Mouse (Mus musculus) embryonic facial prominence, embryonic 14.5 days (tissue): ENCODE results near the gene Dpf1. TPM values are rescaled to one million over a fixed set of nuclear protein-coding genes. Genes with fewer than 3 reads are reported as not detected.

ENCODE experiments used
- ATAC-seq: fragments of 200-750 bp; cut with Nextera tagmentation; 2 replicates; pipeline ENCODE4 v1.8.0; 2017; ENCODE audit warnings: low read depth, moderate number of reproducible peaks, moderate TSS enrichment
- DNase-seq: peaks from one replicate; pipeline ENCODE4 v3.0.0-alpha.2; 2015; ENCODE audit warnings: low spot score
- H3K27ac ChIP-seq: fragments of 300-500 bp; sonication (generic); replicated peaks from 2 replicates; pipeline ENCODE4 v1.5.1; 2014; ENCODE audit warnings: low read depth, mild to moderate bottlenecking, low read length, moderate library complexity
- H3K27me3 ChIP-seq: fragments of 300-500 bp; sonication (generic); replicated peaks from 2 replicates; pipeline ENCODE4 v1.6.1; 2014; ENCODE audit warnings: low read length; ENCODE audit not compliant: control insufficient read depth, insufficient read depth
- H3K36me3 ChIP-seq: fragments of 300-500 bp; sonication (generic); 2 replicates; pipeline ENCODE4 v1.6.1; 2014; ENCODE audit warnings: low read length, mixed read lengths; ENCODE audit not compliant: control insufficient read depth, insufficient read depth
- H3K4me1 ChIP-seq: fragments of 300-500 bp; sonication (generic); 2 replicates; pipeline ENCODE4 v1.6.1; 2014; ENCODE audit warnings: antibody characterized with exemption, low read length; ENCODE audit not compliant: control insufficient read depth, insufficient read depth
- H3K4me2 ChIP-seq: fragments of 300-500 bp; sonication (generic); 2 replicates; pipeline ENCODE4 v1.6.1; 2014; ENCODE audit warnings: low read depth, mild to moderate bottlenecking, low read length, moderate library complexity, mixed read lengths
- H3K4me3 ChIP-seq: fragments of 300-500 bp; sonication (generic); 2 replicates; pipeline ENCODE4 v1.5.1; 2014; ENCODE audit warnings: low read depth, mild to moderate bottlenecking, low read length
- H3K9ac ChIP-seq: fragments of 300-500 bp; sonication (generic); 2 replicates; pipeline ENCODE4 v1.6.1; 2014; ENCODE audit warnings: low read depth, mild to moderate bottlenecking, low read length, moderate library complexity, mixed read lengths
- H3K9me3 ChIP-seq: fragments of 300-500 bp; sonication (generic); 2 replicates; pipeline ENCODE4 v1.6.1; 2016; ENCODE audit warnings: low read length; ENCODE audit not compliant: control insufficient read depth
- WGBS: fragments of 180-500 bp; shearing (Covaris S2); extraction: QIAGEN DNeasy Blood & Tissue Kit; methylation state at CpG from one replicate; pipeline ENCODE4 v1.1.7; 2014; 5-methylcytosine and 5-hydroxymethylcytosine counted together
- polyA plus RNA-seq: library from polyadenylated mRNA; unstranded; fragments of >200 nt; fragmentation: Nextera tagmentation; extraction: Ambion mirVana; gene quantifications from 2 replicates; pipeline ENCODE4 v1.2.1, GENCODE M21; 2014

The Dpf1 gene
- polyA plus RNA-seq, 1 experiment from 2014 or later: 11.4 TPM

GRCm38 (mm10) chr7:29291616-29292457 lies 11.9 kb upstream of the Dpf1 start:
- no peaks in the 10 kb centered on the region for H3K9me3 ChIP-seq
- 22% methylated on average over 7 of the region's 7 CpGs for WGBS
- no peaks in the 10 kb centered on the region for H3K27me3 ChIP-seq
- peaks cover 16% of the 10 kb centered on the region; the same call in 1 of the 2 replicates for H3K4me1 ChIP-seq
- no peaks in the 10 kb centered on the region for H3K36me3 ChIP-seq
- ATAC-seq: no peak
- no peak overlapping the region; the same call in 1 of the 2 replicates for H3K27ac ChIP-seq
- H3K4me3 ChIP-seq: no peak overlapping the region
- DNase-seq: no peak
- H3K9ac ChIP-seq: peak overlapping the region; percentile 22; the same call in 1 of the 2 replicates
- no peak overlapping the region; the same call in 1 of the 2 replicates for H3K4me2 ChIP-seq

DNA sequence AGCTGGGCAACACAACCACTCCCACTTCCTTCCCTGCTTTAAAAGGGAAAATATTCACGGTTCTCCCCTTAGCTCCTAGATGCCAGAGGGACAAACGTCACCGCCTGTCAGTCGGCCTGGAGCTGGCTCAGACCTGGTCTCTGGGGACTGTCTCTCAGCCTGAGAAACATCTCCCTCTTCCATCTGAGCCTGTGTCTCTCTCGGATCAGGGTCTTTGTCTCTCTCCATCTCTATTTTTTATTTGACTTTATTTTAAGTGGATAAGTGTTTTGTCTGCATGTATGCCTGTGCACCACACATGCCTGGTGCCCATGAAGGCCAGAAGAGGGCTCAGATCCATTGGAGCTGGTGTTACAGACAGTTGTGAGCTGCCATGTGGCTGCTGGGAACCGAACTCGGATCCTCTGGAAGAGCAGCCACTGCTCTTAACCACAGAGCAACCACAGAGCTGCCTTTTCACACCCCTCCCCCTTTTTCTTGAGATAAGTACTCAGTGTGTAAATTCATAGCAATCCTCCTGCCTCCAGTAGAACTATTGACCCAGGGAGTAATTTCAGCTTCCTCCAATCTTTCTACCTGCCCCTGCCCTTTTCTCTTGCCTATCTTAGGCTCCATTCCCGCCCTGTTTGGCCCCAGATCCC lies 11.2 kb upstream of the Dpf1 start:
- Histone ChIP-seq H3K9ac (no peak overlapping the region), H3K36me3 (no peaks in the 10 kb centered on the region), H3K27ac (peak overlapping the region; percentile 13; the same call in 1 of the 2 replicates), H3K9me3 (no peaks in the 10 kb centered on the region), H3K4me3 (no peak overlapping the region), H3K4me2 (no peak overlapping the region; the same call in 1 of the 2 replicates), H3K27me3 (no peaks in the 10 kb centered on the region), H3K4me1 (peaks cover 16% of the 10 kb centered on the region; the same call in 1 of the 2 replicates)
- ATAC-seq (no peak), DNase-seq (no peak)
- 23% methylated on average over 8 of the region's 8 CpGs for WGBS

DNA sequence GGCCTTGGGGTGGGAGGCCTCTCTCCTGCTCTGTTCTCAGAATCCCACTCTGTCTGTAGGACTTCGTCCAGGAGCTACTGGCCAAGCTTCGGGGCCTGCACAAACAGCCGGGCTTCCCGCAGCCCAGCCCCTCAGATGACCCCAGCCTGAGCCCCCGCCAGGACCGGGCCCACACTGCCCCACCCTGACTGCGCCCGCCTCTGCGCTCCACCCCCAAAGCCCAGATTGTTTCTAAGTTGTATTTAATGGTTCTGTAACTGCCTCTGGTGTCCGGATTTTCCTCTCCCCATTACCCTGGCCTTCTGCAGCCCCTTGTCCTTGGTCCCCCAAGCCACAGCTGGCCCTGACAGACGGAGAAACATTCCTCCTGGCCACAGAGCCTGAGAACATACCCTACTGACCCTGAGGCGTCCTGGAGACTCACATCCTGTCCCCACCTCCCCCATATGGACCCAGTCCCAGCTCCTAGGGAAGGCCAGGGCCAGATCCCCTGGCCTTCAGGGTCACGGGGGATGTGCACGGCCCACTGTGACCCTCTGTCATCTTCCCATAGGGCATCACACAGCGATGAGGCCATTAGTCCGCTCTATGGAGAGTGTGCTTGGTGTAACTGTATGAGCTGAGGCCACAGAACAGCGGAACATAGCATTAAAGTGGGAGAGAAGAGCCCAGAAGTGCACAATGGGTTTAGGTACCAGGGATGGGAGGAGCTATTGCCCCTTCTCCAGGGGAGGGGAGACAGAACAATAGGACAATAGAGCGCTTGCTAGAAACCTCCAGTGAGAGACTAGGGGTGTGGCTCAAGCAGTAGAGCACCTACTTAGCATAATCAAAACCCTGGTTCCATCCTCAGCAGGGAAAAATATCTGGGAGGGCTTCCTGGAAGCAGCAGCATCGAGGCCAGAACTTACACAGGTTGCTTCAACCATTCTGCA lies 10.4 kb upstream of the Dpf1 start:
- WGBS: 33% methylated on average over 19 of the region's 19 CpGs
- no peaks in the 10 kb centered on the region for H3K9me3 ChIP-seq
- peaks cover 16% of the 10 kb centered on the region; the same call in 1 of the 2 replicates for H3K4me1 ChIP-seq
- no peak for DNase-seq
- H3K4me3 ChIP-seq: no peak overlapping the region
- H3K36me3 ChIP-seq: no peaks in the 10 kb centered on the region
- H3K9ac ChIP-seq: peak overlapping the region; percentile 0; the same call in 1 of the 2 replicates
- peak overlapping the region; percentile 13; the same call in 1 of the 2 replicates for H3K27ac ChIP-seq
- no peaks in the 10 kb centered on the region for H3K27me3 ChIP-seq
- no peak for ATAC-seq
- H3K4me2 ChIP-seq: no peak overlapping the region

DNA sequence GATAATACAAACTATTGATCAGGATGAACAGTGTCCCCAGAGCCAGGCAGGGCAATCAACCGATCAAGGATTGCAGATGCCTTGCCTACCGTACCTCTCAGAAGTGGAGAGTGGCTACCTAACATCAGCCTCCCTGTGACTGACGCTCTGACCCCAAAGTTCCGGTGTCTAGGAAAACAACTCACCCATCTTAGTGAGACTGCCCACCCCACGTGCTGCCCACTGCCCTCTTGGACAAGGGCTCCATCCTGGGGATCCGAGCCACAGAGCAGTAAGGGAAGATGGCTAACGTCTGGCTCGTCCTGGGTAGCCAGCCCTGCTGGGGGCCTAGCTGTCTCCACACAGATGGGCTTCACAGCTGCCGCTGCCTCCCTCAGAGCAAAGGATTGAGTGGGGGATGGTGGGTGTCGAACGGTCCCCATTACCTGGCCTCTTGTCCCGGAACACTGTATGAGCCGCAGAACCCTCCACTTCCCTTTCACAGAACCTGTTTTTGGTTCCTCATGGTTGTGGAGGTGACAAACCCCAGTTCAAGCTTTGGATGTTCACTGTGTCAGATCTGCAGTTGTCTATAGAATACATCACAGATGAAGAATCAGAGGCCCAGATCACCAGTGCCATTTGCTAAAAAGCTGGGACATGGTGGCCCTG lies 9.5 kb upstream of the Dpf1 start:
- Histone ChIP-seq H3K4me1 (peaks cover 16% of the 10 kb centered on the region; the same call in 1 of the 2 replicates), H3K27me3 (no peaks in the 10 kb centered on the region), H3K27ac (no peak overlapping the region), H3K4me2 (no peak overlapping the region), H3K36me3 (no peaks in the 10 kb centered on the region), H3K9ac (no peak overlapping the region), H3K9me3 (no peaks in the 10 kb centered on the region), H3K4me3 (no peak overlapping the region)
- 67% methylated on average over 13 of the region's 13 CpGs for WGBS
- no peak for DNase-seq
- no peak for ATAC-seq

DNA sequence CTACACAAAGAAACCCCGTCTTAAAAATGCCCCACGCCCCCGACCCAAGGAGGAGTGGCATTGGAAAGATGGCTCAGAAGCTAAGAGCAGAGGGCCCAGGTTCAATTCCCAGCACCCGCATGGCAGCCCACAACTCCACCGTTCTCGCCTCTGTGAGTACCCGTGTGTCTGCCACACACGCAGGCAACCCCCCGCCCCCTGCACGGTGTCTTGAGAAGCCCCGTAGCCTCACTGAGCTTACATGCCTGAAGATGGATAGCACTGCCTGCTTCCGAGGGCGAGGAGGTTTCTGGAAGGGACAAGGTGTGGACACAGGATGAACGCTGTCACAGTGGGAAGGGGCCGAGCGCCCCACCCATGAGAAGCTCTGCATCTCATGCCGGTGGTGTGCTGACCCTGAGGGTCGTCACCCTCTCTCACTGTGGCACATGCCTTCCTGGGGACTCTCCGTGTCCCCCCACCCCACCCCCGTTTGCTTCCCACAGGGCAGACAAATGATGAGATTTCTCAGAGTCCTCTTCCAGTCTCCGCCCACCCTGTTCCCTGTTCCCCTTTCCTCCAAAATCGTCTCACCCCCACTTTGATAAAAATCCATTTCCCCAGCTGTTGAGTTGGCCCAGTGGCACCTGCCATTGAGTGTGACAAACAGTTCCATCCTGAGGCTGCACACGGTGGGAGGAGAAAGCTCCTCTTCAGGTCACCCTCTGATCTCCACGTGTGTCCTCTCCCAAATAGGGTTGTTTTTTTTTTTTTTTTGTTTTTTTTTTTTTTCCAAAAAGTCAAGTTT lies 7.7 kb upstream of the Dpf1 start:
- ATAC-seq (no peak), DNase-seq (no peak)
- Histone ChIP-seq H3K27me3 (no peaks in the 10 kb centered on the region), H3K27ac (no peak overlapping the region), H3K4me1 (peaks cover 13% of the 10 kb centered on the region; the same call in 1 of the 2 replicates), H3K4me2 (no peak overlapping the region), H3K9ac (no peak overlapping the region), H3K4me3 (no peak overlapping the region), H3K36me3 (no peaks in the 10 kb centered on the region), H3K9me3 (no peaks in the 10 kb centered on the region)
- WGBS: 78% methylated on average over 22 of the region's 24 CpGs

DNA sequence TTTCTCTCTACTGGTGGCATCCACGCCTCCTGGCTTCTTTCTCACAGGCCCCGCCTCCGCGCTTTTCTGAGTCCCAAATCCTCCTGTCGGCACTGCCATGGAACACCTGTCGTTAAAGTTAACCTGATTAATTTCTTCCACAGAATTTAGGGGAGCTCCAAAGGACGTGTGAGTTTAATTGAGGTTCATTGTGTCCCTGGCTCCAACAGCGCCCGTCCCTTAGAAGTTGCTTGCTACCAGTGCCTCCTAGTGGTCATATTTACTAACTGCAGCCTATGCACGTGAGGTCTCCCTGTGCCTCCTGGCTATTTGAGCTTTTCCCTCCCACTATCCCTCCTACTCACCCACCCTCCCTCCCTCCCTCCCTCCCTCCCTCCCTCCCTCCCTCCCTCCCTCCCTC lies 6.8 kb upstream of the Dpf1 start:
- Histone ChIP-seq H3K27ac (no peak overlapping the region), H3K4me3 (no peak overlapping the region), H3K4me2 (no peak overlapping the region), H3K4me1 (peaks cover 10% of the 10 kb centered on the region; the same call in 1 of the 2 replicates), H3K36me3 (no peaks in the 10 kb centered on the region), H3K9me3 (no peaks in the 10 kb centered on the region), H3K27me3 (no peaks in the 10 kb centered on the region), H3K9ac (no peak overlapping the region)
- peak; percentile 81 for DNase-seq
- 13% methylated on average over 10 of the region's 10 CpGs for WGBS
- ATAC-seq: peak; percentile 22; the same call in 1 of the 2 replicates

- H3K36me3 ChIP-seq: no peaks in the 10 kb centered on the region
- WGBS: 0% methylated on average over 7 of the region's 7 CpGs
- no peak overlapping the region; the same call in 1 of the 2 replicates for H3K9ac ChIP-seq
- peak overlapping the region; percentile 30 for H3K4me2 ChIP-seq
- no peak overlapping the region for H3K27ac ChIP-seq
- no peak overlapping the region for H3K4me3 ChIP-seq
- ATAC-seq: no peak
- H3K4me1 ChIP-seq: peaks cover 6% of the 10 kb centered on the region
- H3K27me3 ChIP-seq: 0 out of 2 replicates have a peak, but pooled peaks cover 8% of the 10 kb centered on the region
- DNase-seq: peak; percentile 80
- H3K9me3 ChIP-seq: no peaks in the 10 kb centered on the region
These were observed 2.6 kb upstream of the Dpf1 start for GRCm38 (mm10) chr7:29301127-29301566.
